Mouse (Mus musculus) embryonic facial prominence, embryonic 10.5 days (tissue): ENCODE measurements around the gene Sh2b1. TPM values are rescaled to one million over a fixed set of nuclear protein-coding genes. Genes with fewer than 3 reads are reported as not detected.

Experiments
- DNase-seq: peaks from one replicate; pipeline ENCODE4 v3.0.0-alpha.2; 2017; ENCODE audit warnings: low spot score
- H3K27ac ChIP-seq: fragments of 300-500 bp; sonication (generic); replicated peaks from 2 replicates; pipeline ENCODE4 v1.5.1; 2016; ENCODE audit warnings: mild to moderate bottlenecking
- H3K27me3 ChIP-seq: fragments of 300-500 bp; sonication (generic); replicated peaks from 2 replicates; pipeline ENCODE4 v1.6.1; 2016; ENCODE audit warnings: low read depth, mild to moderate bottlenecking; ENCODE audit not compliant: poor library complexity, severe bottlenecking
- H3K36me3 ChIP-seq: fragments of 300-500 bp; sonication (generic); replicated peaks from 2 replicates; pipeline ENCODE4 v1.6.1; 2016; ENCODE audit warnings: mild to moderate bottlenecking, moderate library complexity
- H3K4me1 ChIP-seq: fragments of 300-500 bp; sonication (generic); 2 replicates; pipeline ENCODE4 v1.6.1; 2016
- H3K4me3 ChIP-seq: fragments of 300-500 bp; sonication (generic); 2 replicates; pipeline ENCODE4 v1.5.1; 2016; ENCODE audit warnings: mild to moderate bottlenecking, moderate library complexity
- H3K9me3 ChIP-seq: fragments of 300-500 bp; sonication (generic); 2 replicates; pipeline ENCODE4 v1.6.1; 2016; ENCODE audit warnings: mild to moderate bottlenecking
- WGBS: fragments of 180-500 bp; shearing (Covaris S2); methylation state at CpG from one replicate; pipeline ENCODE4 v1.1.7; 2016; 5-methylcytosine and 5-hydroxymethylcytosine counted together
- polyA plus RNA-seq: library from polyadenylated mRNA; unstranded; fragments of >200 nt; fragmentation: Nextera tagmentation; extraction: Ambion mirVana; gene quantifications from 2 replicates; pipeline ENCODE4 v1.2.1, GENCODE M21; 2016

The Sh2b1 gene
- polyA plus RNA-seq, 1 experiment from 2014 or later, result 54.0 TPM

DNA sequence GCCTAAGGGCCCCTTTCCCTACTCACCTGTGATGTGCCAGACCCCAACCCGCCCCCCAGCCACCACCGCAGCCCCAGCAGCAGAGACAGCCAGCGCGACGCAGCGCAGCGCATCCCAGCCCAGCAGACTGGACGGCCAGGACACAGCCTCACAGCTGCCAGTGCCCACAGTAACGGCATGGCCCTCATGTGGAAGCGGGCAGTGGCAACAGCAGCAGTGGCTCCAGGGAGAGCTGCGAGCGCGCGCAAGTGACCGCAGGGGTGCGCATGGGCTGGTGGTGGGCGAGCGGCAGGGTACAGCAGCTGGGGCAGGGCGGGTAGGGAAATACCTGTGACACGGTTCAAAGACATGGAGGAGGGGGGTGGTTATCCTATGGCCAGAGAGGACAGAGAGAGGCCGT is 29.0 kb downstream of the Sh2b1 start:
- 93% methylated on average over 21 of the region's 21 CpGs for WGBS

DNA sequence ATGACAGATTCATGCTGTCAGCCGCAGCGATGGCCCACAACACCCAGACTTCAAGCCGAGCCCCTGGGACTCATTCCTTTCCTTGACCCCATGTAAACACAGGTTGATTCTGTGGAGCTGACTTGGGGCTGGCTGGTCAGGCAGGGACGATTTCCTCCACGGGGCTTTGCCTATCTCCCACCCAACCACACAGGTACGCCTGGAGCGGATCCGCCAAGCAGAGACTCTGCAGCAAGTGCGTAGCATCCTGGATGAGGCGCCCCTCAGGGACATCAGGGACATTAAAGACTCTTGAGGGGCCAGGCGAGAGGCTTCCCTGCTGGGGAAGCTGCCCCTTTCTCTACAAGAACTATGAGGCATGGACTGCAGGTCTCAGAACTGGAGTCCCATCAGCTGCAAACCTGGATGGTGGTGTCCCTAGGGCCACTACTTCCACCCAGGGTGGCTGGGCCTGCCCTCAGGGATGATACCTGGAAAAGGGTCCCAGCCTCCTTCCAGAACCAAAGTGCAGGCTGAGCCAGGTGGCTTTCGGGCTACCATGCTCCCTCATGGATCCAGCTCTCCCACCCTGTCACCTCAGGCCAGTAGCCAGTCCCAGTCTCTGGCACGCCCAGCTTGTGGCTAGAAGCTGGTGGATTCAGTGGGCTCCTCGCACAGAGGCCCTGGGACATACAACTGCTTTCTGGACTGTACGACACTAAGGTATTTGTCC is 30.0 kb downstream of the Sh2b1 start:
- Histone ChIP-seq H3K36me3 (peaks cover 74% of the 10 kb centered on the region), H3K4me3 (no peak overlapping the region), H3K9me3 (no peaks in the 10 kb centered on the region), H3K27me3 (no peaks in the 10 kb centered on the region), H3K4me1 (no peaks in the 10 kb centered on the region), H3K27ac (no peak overlapping the region)
- DNase-seq, result no peak
- WGBS, result 94% methylated on average over 15 of the region's 15 CpGs

More for the DNA sequence above, 29.0 kb downstream of the Sh2b1 start:
- Histone ChIP-seq H3K36me3 (peaks cover 71% of the 10 kb centered on the region), H3K4me3 (no peak overlapping the region), H3K27ac (no peak overlapping the region), H3K9me3 (no peaks in the 10 kb centered on the region), H3K4me1 (no peaks in the 10 kb centered on the region), H3K27me3 (no peaks in the 10 kb centered on the region)
- DNase-seq, result no peak

DNA sequence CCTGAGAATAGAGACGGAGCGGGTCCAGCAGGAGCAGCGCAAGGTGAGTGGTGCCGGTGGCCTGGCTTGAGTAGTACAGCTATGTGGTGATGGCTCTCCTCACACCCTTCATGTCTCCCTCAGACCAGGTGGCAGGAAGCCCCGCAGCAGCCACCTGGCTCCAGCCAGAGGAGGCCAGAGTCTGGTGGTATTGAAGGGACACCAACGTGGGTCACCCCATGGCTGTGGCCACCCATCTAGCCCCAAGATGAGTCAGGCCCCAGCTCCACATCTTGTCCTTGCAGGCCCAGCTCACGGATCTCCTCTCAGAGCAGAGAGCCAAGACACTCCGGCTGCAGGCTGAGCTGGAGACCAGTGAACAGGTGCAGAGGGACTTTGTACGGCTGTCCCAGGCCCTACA is 30.7 kb downstream of the Sh2b1 start:
- no peak overlapping the region for H3K27ac ChIP-seq
- H3K4me1 ChIP-seq, result no peaks in the 10 kb centered on the region
- no peaks in the 10 kb centered on the region for H3K27me3 ChIP-seq
- H3K9me3 ChIP-seq, result no peaks in the 10 kb centered on the region
- no peak overlapping the region for H3K4me3 ChIP-seq
- H3K36me3 ChIP-seq, result peaks cover 81% of the 10 kb centered on the region
- 89% methylated on average over 9 of the region's 9 CpGs for WGBS
- no peak for DNase-seq

- no peak for DNase-seq
- 93% methylated on average over 10 of the region's 10 CpGs for WGBS
- Histone ChIP-seq H3K9me3 (no peaks in the 10 kb centered on the region), H3K27me3 (no peaks in the 10 kb centered on the region), H3K4me1 (no peaks in the 10 kb centered on the region), H3K36me3 (peaks cover 81% of the 10 kb centered on the region), H3K4me3 (no peak overlapping the region), H3K27ac (no peak overlapping the region)
These were observed 31.2 kb downstream of the Sh2b1 start for GRCm38 (mm10) chr7:126443997-126444396.

DNA sequence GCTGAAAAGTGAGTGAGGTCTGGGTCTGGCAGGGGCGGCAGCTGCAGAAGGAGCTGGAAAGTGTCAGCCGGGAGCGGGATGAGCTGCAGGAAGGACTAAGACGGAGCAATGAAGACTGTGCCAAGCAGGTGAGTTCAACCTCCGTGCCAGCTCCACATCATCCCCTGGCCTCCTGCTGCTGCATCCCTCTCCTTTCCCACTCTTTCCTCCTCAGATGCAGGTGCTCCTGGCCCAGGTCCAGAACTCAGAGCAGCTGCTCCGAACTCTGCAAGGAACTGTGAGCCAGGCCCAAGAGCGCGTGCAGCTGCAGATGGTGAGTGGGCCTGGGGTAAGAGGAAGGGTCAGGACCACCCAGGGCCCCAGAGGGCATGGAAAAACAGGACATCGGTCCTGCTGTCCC is 35.1 kb downstream of the Sh2b1 start:
- no peak overlapping the region for H3K27ac ChIP-seq
- no peaks in the 10 kb centered on the region for H3K4me1 ChIP-seq
- H3K4me3 ChIP-seq, result no peak overlapping the region
- no peak for DNase-seq
- WGBS, result 86% methylated on average over 9 of the region's 9 CpGs
- H3K27me3 ChIP-seq, result no peaks in the 10 kb centered on the region
- H3K36me3 ChIP-seq, result peaks cover 58% of the 10 kb centered on the region
- H3K9me3 ChIP-seq, result no peaks in the 10 kb centered on the region

GRCm38 (mm10) chr7:126436851-126437250 is 38.4 kb downstream of the Sh2b1 start:
- Histone ChIP-seq H3K4me3 (no peak overlapping the region), H3K9me3 (no peaks in the 10 kb centered on the region), H3K27me3 (no peaks in the 10 kb centered on the region), H3K27ac (no peak overlapping the region), H3K36me3 (peaks cover 55% of the 10 kb centered on the region), H3K4me1 (no peaks in the 10 kb centered on the region)
- peak; percentile 75 for DNase-seq
- WGBS, result 22% methylated on average over 8 of the region's 8 CpGs

DNA sequence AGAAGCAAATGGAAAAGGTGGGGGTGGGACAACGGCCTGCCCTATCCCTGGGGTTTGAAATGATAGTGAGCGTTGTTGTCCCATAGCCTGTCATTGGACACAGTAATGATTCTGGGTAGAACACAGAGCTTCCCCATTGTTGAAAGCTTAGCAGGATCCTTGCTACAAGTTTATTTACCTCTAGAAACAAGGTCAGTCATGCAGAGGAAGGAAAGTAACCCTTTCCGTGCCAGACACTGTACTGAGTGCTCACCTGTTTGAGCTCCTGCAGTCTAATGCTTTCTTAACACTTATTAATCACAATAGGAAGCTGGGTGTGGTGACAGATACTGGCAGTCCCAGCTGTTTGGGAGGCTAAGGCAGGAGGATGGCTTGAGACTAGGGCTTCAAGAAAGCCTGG is 39.4 kb downstream of the Sh2b1 start:
- H3K27me3 ChIP-seq, result no peaks in the 10 kb centered on the region
- H3K27ac ChIP-seq, result no peak overlapping the region
- peaks cover 57% of the 10 kb centered on the region for H3K36me3 ChIP-seq
- 80% methylated on average over 3 of the region's 3 CpGs for WGBS
- no peaks in the 10 kb centered on the region for H3K9me3 ChIP-seq
- DNase-seq, result no peak
- H3K4me1 ChIP-seq, result no peaks in the 10 kb centered on the region
- no peak overlapping the region for H3K4me3 ChIP-seq

- Histone ChIP-seq H3K36me3 (peaks cover 48% of the 10 kb centered on the region), H3K27me3 (no peaks in the 10 kb centered on the region), H3K9me3 (no peaks in the 10 kb centered on the region), H3K4me1 (peaks cover 1% of the 10 kb centered on the region), H3K4me3 (no peak overlapping the region), H3K27ac (no peak overlapping the region)
- DNase-seq, result no peak
- 90% methylated on average over 7 of the region's 7 CpGs for WGBS
These were observed 40.5 kb downstream of the Sh2b1 start for GRCm38 (mm10) chr7:126434726-126435125.

- no peaks in the 10 kb centered on the region for H3K9me3 ChIP-seq
- no peaks in the 10 kb centered on the region for H3K27me3 ChIP-seq
- H3K4me3 ChIP-seq, result peak overlapping the region; percentile 71; the same call in 1 of the 2 replicates
- peaks cover 24% of the 10 kb centered on the region for H3K4me1 ChIP-seq
- peaks cover 31% of the 10 kb centered on the region for H3K36me3 ChIP-seq
- no peak overlapping the region for H3K27ac ChIP-seq
- DNase-seq, result no peak
These were observed 45.1 kb downstream of the Sh2b1 start for GRCm38 (mm10) chr7:126430167-126430566.

DNA sequence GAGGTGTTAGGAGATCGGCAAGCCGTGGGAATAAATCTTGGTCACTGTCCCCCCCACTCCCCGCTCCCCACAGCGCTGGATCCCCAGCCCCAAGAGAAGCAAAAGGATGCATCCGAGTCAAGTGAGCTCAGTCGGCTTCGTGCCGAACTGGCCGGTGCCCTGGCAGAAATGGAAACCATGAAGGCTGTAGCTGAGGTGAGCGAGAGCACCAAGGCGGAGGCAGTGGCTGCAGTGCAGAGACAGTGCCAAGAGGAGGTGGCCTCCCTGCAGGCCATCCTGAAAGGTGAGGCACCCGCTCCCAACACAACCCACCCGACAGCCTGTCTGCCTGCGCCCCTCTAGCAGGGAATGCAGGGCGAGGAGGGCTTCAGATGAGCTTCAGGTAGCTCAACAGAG is 45.7 kb downstream of the Sh2b1 start:
- WGBS, result 32% methylated on average over 15 of the region's 15 CpGs
- Histone ChIP-seq H3K27me3 (no peaks in the 10 kb centered on the region), H3K4me1 (peaks cover 24% of the 10 kb centered on the region), H3K27ac (peak overlapping the region; percentile 96), H3K4me3 (peak overlapping the region; percentile 71), H3K9me3 (no peaks in the 10 kb centered on the region), H3K36me3 (peaks cover 27% of the 10 kb centered on the region)
- no peak for DNase-seq

GRCm38 (mm10) chr7:126428631-126429502 is 46.4 kb downstream of the Sh2b1 start, which contains the start of gene Rabep2:
Gene Rabep2 (plus strand): TSS chr7:126428759.
- no peaks in the 10 kb centered on the region for H3K27me3 ChIP-seq
- H3K27ac ChIP-seq, result peak within 1 kb of the TSS; percentile 96
- peaks cover 24% of the 10 kb centered on the region for H3K4me1 ChIP-seq
- under 1% methylated on average over 82 of the region's 82 CpGs for WGBS
- H3K4me3 ChIP-seq, result peak within 1 kb of the TSS; percentile 71
- DNase-seq, result peak; percentile 97
- H3K9me3 ChIP-seq, result no peaks in the 10 kb centered on the region
- H3K36me3 ChIP-seq, result peaks cover 21% of the 10 kb centered on the region

GRCm38 (mm10) chr7:126428154-126428553 is 47.1 kb downstream of the Sh2b1 start:
- Histone ChIP-seq H3K4me1 (peaks cover 24% of the 10 kb centered on the region), H3K36me3 (peaks cover 15% of the 10 kb centered on the region), H3K27ac (peak overlapping the region; percentile 96), H3K9me3 (no peaks in the 10 kb centered on the region), H3K27me3 (no peaks in the 10 kb centered on the region), H3K4me3 (peak overlapping the region; percentile 71)
- WGBS, result 28% methylated on average over 4 of the region's 4 CpGs
- DNase-seq, result no peak
